Mouse (Mus musculus) heart, embryonic 11.5 days (tissue): Measurements from ENCODE around the gene Pla2g5. TPM values are rescaled to one million over a fixed set of nuclear protein-coding genes. Genes with fewer than 3 reads are reported as not detected.
"Not testable (repeated sequence)": the region's sequence is repeated elsewhere in the genome, so short reads cannot be mapped to it uniquely, and the experiment has no call there.

ENCODE experiments used
- ATAC-seq: fragments of 200-750 bp; cut with Nextera tagmentation; replicated peaks from 2 replicates; pipeline ENCODE4 v1.8.0; 2017; ENCODE audit warnings: moderate library complexity; ENCODE audit not compliant: insufficient number of reproducible peaks, low FRiP score, low TSS enrichment
- H3K27ac ChIP-seq: fragments of 300-500 bp; sonication (generic); 2 replicates; pipeline ENCODE4 v1.5.1; 2014; ENCODE audit warnings: mild to moderate bottlenecking, low read depth, low read length
- H3K27me3 ChIP-seq: fragments of 300-500 bp; sonication (generic); 2 replicates; pipeline ENCODE4 v1.6.1; 2014; ENCODE audit warnings: mild to moderate bottlenecking, low read length, mixed read lengths; ENCODE audit not compliant: control insufficient read depth, insufficient read depth
- H3K36me3 ChIP-seq: fragments of 300-500 bp; sonication (generic); 2 replicates; pipeline ENCODE4 v1.6.1; 2014; ENCODE audit warnings: mild to moderate bottlenecking, low read length, moderate library complexity, mixed read lengths; ENCODE audit not compliant: control insufficient read depth, insufficient read depth
- H3K4me1 ChIP-seq: fragments of 300-500 bp; sonication (generic); 2 replicates; pipeline ENCODE4 v1.6.1; 2014; ENCODE audit warnings: low read length; ENCODE audit not compliant: control insufficient read depth, insufficient read depth
- H3K4me2 ChIP-seq: fragments of 300-500 bp; sonication (generic); 2 replicates; pipeline ENCODE4 v1.6.1; 2014; ENCODE audit warnings: mild to moderate bottlenecking, moderate library complexity
- H3K4me3 ChIP-seq: fragments of 300-500 bp; sonication (generic); 2 replicates; pipeline ENCODE4 v1.5.1; 2014; ENCODE audit warnings: low read depth, low read length
- H3K9ac ChIP-seq: fragments of 300-500 bp; sonication (generic); 2 replicates; pipeline ENCODE4 v1.6.1; 2014; ENCODE audit warnings: mild to moderate bottlenecking, low read depth, low read length, moderate library complexity
- H3K9me3 ChIP-seq: fragments of 300-500 bp; sonication (generic); replicated peaks from 2 replicates; pipeline ENCODE4 v1.6.1; 2016; ENCODE audit warnings: low read length; ENCODE audit not compliant: control insufficient read depth
- WGBS: fragments of 180-500 bp; shearing (Covaris S2); extraction: QIAGEN DNeasy Blood & Tissue Kit; methylation state at CpG from one replicate; pipeline ENCODE4 v1.1.7; 2014; ENCODE audit not compliant: insufficient replicate concordance; 5-methylcytosine and 5-hydroxymethylcytosine counted together
- polyA plus RNA-seq: library from polyadenylated mRNA; unstranded; fragments of >200 nt; fragmentation: Nextera tagmentation; extraction: Ambion mirVana; gene quantifications from 2 replicates; pipeline ENCODE4 v1.2.1, GENCODE M21; 2014

Pla2g5 gene
- polyA plus RNA-seq, 1 experiment from 2014 or later: 1.1 TPM

- peaks cover 5% of the 10 kb centered on the region for H3K27me3 ChIP-seq
- no peak for ATAC-seq
- H3K27ac ChIP-seq: no peak overlapping the region
- no peak overlapping the region for H3K9ac ChIP-seq
- 84% methylated on average over 2 of the region's 2 CpGs for WGBS
- H3K36me3 ChIP-seq: no peaks in the 10 kb centered on the region
- H3K9me3 ChIP-seq: 0 out of 2 replicates have a peak, but pooled peaks cover 3% of the 10 kb centered on the region
- peaks cover 2% of the 10 kb centered on the region; the same call in 1 of the 2 replicates for H3K4me1 ChIP-seq
- H3K4me2 ChIP-seq: no peak overlapping the region
- H3K4me3 ChIP-seq: no peak overlapping the region
Observed at GRCm38 (mm10) chr4:138824660-138825059, 38.6 kb downstream of the Pla2g5 start.

- WGBS: 72% methylated on average over 2 of the region's 2 CpGs
- not testable (repeated sequence) for H3K36me3 ChIP-seq, ATAC-seq, H3K9ac ChIP-seq, H3K27me3 ChIP-seq, H3K4me1 ChIP-seq, H3K9me3 ChIP-seq, H3K4me3 ChIP-seq, H3K4me2 ChIP-seq, H3K27ac ChIP-seq
Observed at GRCm38 (mm10) chr4:138824161-138824560, 39.1 kb downstream of the Pla2g5 start.

- H3K9me3 ChIP-seq: 0 out of 2 replicates have a peak, but pooled peaks cover 3% of the 10 kb centered on the region
- 76% methylated on average over 2 of the region's 2 CpGs for WGBS
- peaks cover 11% of the 10 kb centered on the region for H3K4me1 ChIP-seq
- ATAC-seq: no peak
- H3K36me3 ChIP-seq: no peaks in the 10 kb centered on the region
- H3K4me3 ChIP-seq: no peak overlapping the region
- H3K9ac ChIP-seq: no peak overlapping the region
- no peaks in the 10 kb centered on the region for H3K27me3 ChIP-seq
- H3K4me2 ChIP-seq: no peak overlapping the region
- H3K27ac ChIP-seq: no peak overlapping the region
Observed at GRCm38 (mm10) chr4:138821036-138821435, 42.2 kb downstream of the Pla2g5 start.

GRCm38 (mm10) chr4:138819101-138819500, 44.2 kb downstream of the Pla2g5 start:
- H3K9me3 ChIP-seq: 0 out of 2 replicates have a peak, but pooled peaks cover 3% of the 10 kb centered on the region
- no peaks in the 10 kb centered on the region for H3K27me3 ChIP-seq
- ATAC-seq: peak; percentile 55; the same call in 1 of the 2 replicates
- H3K9ac ChIP-seq: no peak overlapping the region
- 28% methylated on average over 8 of the region's 8 CpGs for WGBS
- peak overlapping the region; percentile 32 for H3K4me2 ChIP-seq
- H3K4me3 ChIP-seq: no peak overlapping the region
- no peaks in the 10 kb centered on the region for H3K36me3 ChIP-seq
- no peak overlapping the region for H3K27ac ChIP-seq
- peaks cover 9% of the 10 kb centered on the region for H3K4me1 ChIP-seq

- Histone ChIP-seq H3K36me3 (no peaks in the 10 kb centered on the region), H3K27me3 (peaks cover 3% of the 10 kb centered on the region; the same call in 1 of the 2 replicates), H3K9ac (no peak overlapping the region), H3K4me3 (no peak overlapping the region), H3K4me2 (no peak overlapping the region), H3K4me1 (peaks cover 9% of the 10 kb centered on the region), H3K9me3 (no peaks in the 10 kb centered on the region), H3K27ac (no peak overlapping the region)
- no peak for ATAC-seq
- 74% methylated on average over 6 of the region's 6 CpGs for WGBS
Observed at GRCm38 (mm10) chr4:138817736-138818135, 45.5 kb downstream of the Pla2g5 start.

- WGBS: 74% methylated on average over 9 of the region's 9 CpGs
Observed at GRCm38 (mm10) chr4:138816166-138816565, 47.1 kb downstream of the Pla2g5 start.

GRCm38 (mm10) chr4:138806920-138807541, 56.3 kb downstream of the Pla2g5 start:
- ATAC-seq: no peak
- WGBS: 68% methylated on average over 7 of the region's 7 CpGs
- no peak overlapping the region for H3K9ac ChIP-seq

More at GRCm38 (mm10) chr4:138816166-138816565, 47.1 kb downstream of the Pla2g5 start:
- Histone ChIP-seq H3K4me2 (no peak overlapping the region), H3K9ac (no peak overlapping the region), H3K4me3 (no peak overlapping the region), H3K27me3 (peaks cover 3% of the 10 kb centered on the region; the same call in 1 of the 2 replicates), H3K27ac (no peak overlapping the region), H3K36me3 (no peaks in the 10 kb centered on the region), H3K4me1 (peaks cover 9% of the 10 kb centered on the region), H3K9me3 (no peaks in the 10 kb centered on the region)
- ATAC-seq: no peak

GRCm38 (mm10) chr4:138806160-138806559, 57.1 kb downstream of the Pla2g5 start:
- no peak overlapping the region for H3K4me3 ChIP-seq
- no peak overlapping the region for H3K4me2 ChIP-seq
- no peak for ATAC-seq
- H3K27ac ChIP-seq: no peak overlapping the region
- H3K36me3 ChIP-seq: no peaks in the 10 kb centered on the region
- H3K4me1 ChIP-seq: no peaks in the 10 kb centered on the region
- H3K9ac ChIP-seq: no peak overlapping the region
- H3K27me3 ChIP-seq: peaks cover 9% of the 10 kb centered on the region; the same call in 1 of the 2 replicates
- no peaks in the 10 kb centered on the region for H3K9me3 ChIP-seq
- WGBS: 70% methylated on average over 8 of the region's 8 CpGs

More at GRCm38 (mm10) chr4:138806920-138807541, 56.3 kb downstream of the Pla2g5 start:
- H3K36me3 ChIP-seq: no peaks in the 10 kb centered on the region
- H3K4me3 ChIP-seq: no peak overlapping the region
- no peak overlapping the region for H3K4me2 ChIP-seq
- H3K27me3 ChIP-seq: peaks cover 7% of the 10 kb centered on the region; the same call in 1 of the 2 replicates
- H3K4me1 ChIP-seq: no peaks in the 10 kb centered on the region
- no peaks in the 10 kb centered on the region for H3K9me3 ChIP-seq
- H3K27ac ChIP-seq: no peak overlapping the region

GRCm38 (mm10) chr4:138805248-138805647, 58.0 kb downstream of the Pla2g5 start:
- H3K4me3 ChIP-seq: no peak overlapping the region
- no peaks in the 10 kb centered on the region for H3K4me1 ChIP-seq
- H3K36me3 ChIP-seq: no peaks in the 10 kb centered on the region
- no peak overlapping the region for H3K27ac ChIP-seq
- H3K9me3 ChIP-seq: no peaks in the 10 kb centered on the region
- peaks cover 6% of the 10 kb centered on the region; the same call in 1 of the 2 replicates for H3K27me3 ChIP-seq
- 75% methylated on average over 8 of the region's 8 CpGs for WGBS
- no peak for ATAC-seq
- H3K4me2 ChIP-seq: no peak overlapping the region
- H3K9ac ChIP-seq: no peak overlapping the region
